Mouse (Mus musculus): ENCODE measurements around the gene Pard3b. TPM values are rescaled to one million over a fixed set of nuclear protein-coding genes. Genes with fewer than 3 reads are reported as not detected.

Gene Pard3b
- total and polyA plus RNA-seq, 3 experiments = 2.2 to 13.9 (median 13.8) TPM

- DNase-seq = peak; percentile 65 to 68
- intact Hi-C loops (cut with DNase I) = loop anchor here (1.0 to 5.0 kb wide), 5 partner anchors 129 to 931 kb away; partner anchors contain the start of gene Nrp2
- H3K27ac ChIP-seq = no peak overlapping the region
- peak; percentile 70 for TF ChIP-seq EP300 (IDR thresholded peaks at IDR 0.05; ENCODE audit: insufficient read depth, low read depth, low read length)
- peak; percentile 98 for TF ChIP-seq CTCF (IDR thresholded peaks at IDR 0.05)
- TF ChIP-seq POLR2A (IDR thresholded peaks at IDR 0.05; ENCODE audit: insufficient read depth, low read depth, low read length) = no peak
- no peak overlapping the region for H3K9ac ChIP-seq (ENCODE audit: low read depth, low read length)
- H3K4me1 ChIP-seq (ENCODE audit: control insufficient read depth, insufficient read depth, low read length) = peaks cover 4% of the 10 kb centered on the region
- no peak overlapping the region for H3K4me3 ChIP-seq
- peaks cover 2% of the 10 kb centered on the region; the same call in 1 of the 2 replicates for H3K79me2 ChIP-seq (replicated peaks; ENCODE audit: control insufficient read depth, insufficient read depth, low read length)
- no peaks in the 10 kb centered on the region for H3K27me3 ChIP-seq (ENCODE audit: control insufficient read depth, insufficient read depth, low read length)
- H3K36me3 ChIP-seq (ENCODE audit: control insufficient read depth, insufficient read depth, low read length) = peaks cover 2% of the 10 kb centered on the region; the same call in 1 of the 2 replicates
Measured at GRCm38 (mm10) chr1:61771213-61771612, 132.6 kb downstream of the Pard3b start.

GRCm38 (mm10) chr1:61778731-61779130 lies 140.1 kb downstream of the Pard3b start:
- no peak for DNase-seq
- TF ChIP-seq EP300 (IDR thresholded peaks at IDR 0.05; ENCODE audit: insufficient read depth, low read depth, low read length) (no peak), POLR2A (IDR thresholded peaks at IDR 0.05; ENCODE audit: insufficient read depth, low read depth, low read length) (no peak), CTCF (IDR thresholded peaks at IDR 0.05) (no peak)
- H3K9ac ChIP-seq (ENCODE audit: low read depth, low read length) = no peak overlapping the region
- intact Hi-C loops (cut with DNase I) = no loop called here
- no peaks in the 10 kb centered on the region for H3K27me3 ChIP-seq (ENCODE audit: control insufficient read depth, insufficient read depth, low read length)
- peaks cover 2% of the 10 kb centered on the region for H3K4me1 ChIP-seq (ENCODE audit: control insufficient read depth, insufficient read depth, low read length)
- no peak overlapping the region for H3K4me3 ChIP-seq
- no peak overlapping the region for H3K27ac ChIP-seq
- H3K36me3 ChIP-seq (ENCODE audit: control insufficient read depth, insufficient read depth, low read length) = no peaks in the 10 kb centered on the region
- no peaks in the 10 kb centered on the region for H3K79me2 ChIP-seq (replicated peaks; ENCODE audit: control insufficient read depth, insufficient read depth, low read length)

GRCm38 (mm10) chr1:61779906-61780305 lies 141.3 kb downstream of the Pard3b start:
- Histone ChIP-seq H3K27me3 (ENCODE audit: control insufficient read depth, insufficient read depth, low read length) (no peaks in the 10 kb centered on the region), H3K9ac (ENCODE audit: low read depth, low read length) (no peak overlapping the region), H3K4me3 (no peak overlapping the region), H3K4me1 (ENCODE audit: control insufficient read depth, insufficient read depth, low read length) (peaks cover 2% of the 10 kb centered on the region; the same call in 1 of the 2 replicates), H3K27ac (no peak overlapping the region), H3K36me3 (ENCODE audit: control insufficient read depth, insufficient read depth, low read length) (no peaks in the 10 kb centered on the region), H3K79me2 (replicated peaks; ENCODE audit: control insufficient read depth, insufficient read depth, low read length) (no peaks in the 10 kb centered on the region)
- intact Hi-C loops (cut with DNase I) = no loop called here
- WGBS = 17% methylated on average over 5 of the region's 5 CpGs
- DNase-seq = peak in 1 of 2 experiments; percentile 6
- no peak for TF ChIP-seq CTCF (IDR thresholded peaks at IDR 0.05)
- TF ChIP-seq EP300 (IDR thresholded peaks at IDR 0.05; ENCODE audit: insufficient read depth, low read depth, low read length) = no peak
- no peak for TF ChIP-seq POLR2A (IDR thresholded peaks at IDR 0.05; ENCODE audit: insufficient read depth, low read depth, low read length)

- no peak overlapping the region for H3K4me3 ChIP-seq
- 77% methylated on average over 5 of the region's 5 CpGs for WGBS
- no peak overlapping the region for H3K27ac ChIP-seq
Measured at GRCm38 (mm10) chr1:61796296-61796695, 157.7 kb downstream of the Pard3b start.

GRCm38 (mm10) chr1:61820213-61820612 lies 181.6 kb downstream of the Pard3b start:
- no peaks in the 10 kb centered on the region for H3K4me1 ChIP-seq (ENCODE audit: control insufficient read depth, insufficient read depth, low read length)
- H3K9ac ChIP-seq (ENCODE audit: low read depth, low read length) = no peak overlapping the region
- DNase-seq = no peak
- H3K36me3 ChIP-seq (ENCODE audit: control insufficient read depth, insufficient read depth, low read length) = no peaks in the 10 kb centered on the region
- no peaks in the 10 kb centered on the region for H3K27me3 ChIP-seq (ENCODE audit: control insufficient read depth, insufficient read depth, low read length)
- TF ChIP-seq CTCF (IDR thresholded peaks at IDR 0.05) = no peak
- TF ChIP-seq EP300 (IDR thresholded peaks at IDR 0.05; ENCODE audit: insufficient read depth, low read depth, low read length) = no peak
- no peak for TF ChIP-seq POLR2A (IDR thresholded peaks at IDR 0.05; ENCODE audit: insufficient read depth, low read depth, low read length)
- no peak overlapping the region for H3K4me3 ChIP-seq
- 6% methylated on average over 1 of the region's 1 CpGs for WGBS
- H3K79me2 ChIP-seq (replicated peaks; ENCODE audit: control insufficient read depth, insufficient read depth, low read length) = no peaks in the 10 kb centered on the region
- H3K27ac ChIP-seq = no peak overlapping the region
- intact Hi-C loops (cut with DNase I) = loop anchor here (10.0 kb wide), 1 partner anchor 325 kb away; no protein-coding TSS in a partner anchor

More at GRCm38 (mm10) chr1:61796296-61796695, 157.7 kb downstream of the Pard3b start:
- no peak for DNase-seq
- Histone ChIP-seq H3K9ac (ENCODE audit: low read depth, low read length) (no peak overlapping the region), H3K36me3 (ENCODE audit: control insufficient read depth, insufficient read depth, low read length) (no peaks in the 10 kb centered on the region), H3K79me2 (replicated peaks; ENCODE audit: control insufficient read depth, insufficient read depth, low read length) (no peaks in the 10 kb centered on the region), H3K27me3 (ENCODE audit: control insufficient read depth, insufficient read depth, low read length) (no peaks in the 10 kb centered on the region), H3K4me1 (ENCODE audit: control insufficient read depth, insufficient read depth, low read length) (no peaks in the 10 kb centered on the region)
- intact Hi-C loops (cut with DNase I) = no loop called here
- TF ChIP-seq CTCF (IDR thresholded peaks at IDR 0.05) (no peak), POLR2A (IDR thresholded peaks at IDR 0.05; ENCODE audit: insufficient read depth, low read depth, low read length) (no peak), EP300 (IDR thresholded peaks at IDR 0.05; ENCODE audit: insufficient read depth, low read depth, low read length) (no peak)

- intact Hi-C loops (cut with DNase I) = loop anchor here (10.0 kb wide), 1 partner anchor 319 kb away; no protein-coding TSS in a partner anchor
- no peaks in the 10 kb centered on the region for H3K36me3 ChIP-seq (ENCODE audit: control insufficient read depth, insufficient read depth, low read length)
- no peaks in the 10 kb centered on the region for H3K79me2 ChIP-seq (replicated peaks; ENCODE audit: control insufficient read depth, insufficient read depth, low read length)
- TF ChIP-seq CTCF (IDR thresholded peaks at IDR 0.05) = no peak
- TF ChIP-seq POLR2A (IDR thresholded peaks at IDR 0.05; ENCODE audit: insufficient read depth, low read depth, low read length) = no peak
- TF ChIP-seq EP300 (IDR thresholded peaks at IDR 0.05; ENCODE audit: insufficient read depth, low read depth, low read length) = no peak
- H3K4me1 ChIP-seq (ENCODE audit: control insufficient read depth, insufficient read depth, low read length) = no peaks in the 10 kb centered on the region
- no peak overlapping the region for H3K4me3 ChIP-seq
- H3K27me3 ChIP-seq (ENCODE audit: control insufficient read depth, insufficient read depth, low read length) = no peaks in the 10 kb centered on the region
- H3K9ac ChIP-seq (ENCODE audit: low read depth, low read length) = no peak overlapping the region
- no peak for DNase-seq
- no peak overlapping the region for H3K27ac ChIP-seq
- 97% methylated on average over 3 of the region's 3 CpGs for WGBS
Measured at GRCm38 (mm10) chr1:61825560-61826191, 187.1 kb downstream of the Pard3b start.
